Mouse (Mus musculus) skeletal muscle tissue, postnatal 0 days (tissue): Measurements from ENCODE around the gene Vmn1r215. TPM values are rescaled to one million over a fixed set of nuclear protein-coding genes. Genes with fewer than 3 reads are reported as not detected.

Experiments
- polyA plus RNA-seq: library from polyadenylated mRNA; unstranded; fragments of >200 nt; fragmentation: Nextera tagmentation; extraction: Ambion mirVana; gene quantifications from 2 replicates; pipeline ENCODE4 v1.2.1, GENCODE M21; 2015

The Vmn1r215 gene
- polyA plus RNA-seq, result not detected in 2 replicates

GRCm38 (mm10) chr13:23067725-23068124 is at the start of gene Vmn1r215:
Gene Vmn1r215, plus strand, starts transcription at chr13:23068025.

DNA sequence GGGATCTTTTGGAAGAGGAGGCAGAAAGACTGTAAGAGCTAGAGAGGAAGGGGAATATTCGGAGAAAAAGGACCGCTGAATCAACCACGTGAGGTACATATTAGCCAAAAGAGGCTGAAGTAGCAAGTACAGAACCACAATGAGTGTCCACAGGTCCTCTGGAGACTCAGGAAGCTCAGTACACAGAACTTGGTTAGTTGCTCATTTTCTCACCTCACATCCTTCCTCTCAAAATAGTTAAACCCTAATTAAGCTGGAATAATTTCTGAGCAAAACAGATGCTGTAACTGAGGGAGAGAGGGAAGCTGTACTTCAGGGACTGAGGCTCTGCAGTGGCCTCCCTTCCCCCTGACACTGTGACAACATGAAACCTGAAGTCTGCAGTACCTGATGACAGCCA is 37.7 kb upstream of the Vmn1r215 start, which contains the start of gene Vmn1r214:
Gene Vmn1r214 (plus strand): TSS at position 301 of the 400 bp plus-strand sequence.

GRCm38 (mm10) chr13:23118126-23118525 is 50.3 kb downstream of the Vmn1r215 start, which contains the start of gene Vmn1r217:
Gene Vmn1r217, minus strand, starts transcription at chr13:23118226.

Other genes starting within 250 kb of the Vmn1r215 start
- not detected in 2 replicates for gene Vmn1r210, start 236.7 kb upstream of the Vmn1r215 start, polyA plus RNA-seq
- gene Vmn1r211, start 210.5 kb upstream of the Vmn1r215 start, polyA plus RNA-seq, result not detected in 2 replicates
- not detected in 2 replicates for gene Vmn1r212, start 183.8 kb upstream of the Vmn1r215 start, polyA plus RNA-seq
- gene Vmn1r213, start 60.4 kb upstream of the Vmn1r215 start, polyA plus RNA-seq, result not detected in 2 replicates
- gene Vmn1r214, start 37.6 kb upstream of the Vmn1r215 start, polyA plus RNA-seq, result not detected in 2 replicates
- not detected in 2 replicates for gene Vmn1r217, start 50.2 kb downstream of the Vmn1r215 start, polyA plus RNA-seq
- gene Vmn1r218, start 65.1 kb downstream of the Vmn1r215 start, polyA plus RNA-seq, result not detected in 2 replicates
- gene Vmn1r219, start 91.3 kb downstream of the Vmn1r215 start, polyA plus RNA-seq, result not detected in 2 replicates
- gene Vmn1r220, start 120.0 kb downstream of the Vmn1r215 start, polyA plus RNA-seq, result not detected in 2 replicates
- not detected in 2 replicates for gene Vmn1r221, start 146.1 kb downstream of the Vmn1r215 start, polyA plus RNA-seq
- gene Vmn1r222, start 167.9 kb downstream of the Vmn1r215 start, polyA plus RNA-seq, result not detected in 2 replicates
- gene Vmn1r223, start 179.1 kb downstream of the Vmn1r215 start, polyA plus RNA-seq, result not detected in 2 replicates